Mouse (Mus musculus): ENCODE measurements around the gene Vdac1. TPM values are rescaled to one million over a fixed set of nuclear protein-coding genes. Genes with fewer than 3 reads are reported as not detected.
A peak's percentile ranks its signal among the peaks of the same experiment; 100 is the strongest.

Gene Vdac1
- polyA plus RNA-seq, 1 experiment from 2014 or later = 275 TPM

- Histone ChIP-seq H3K9ac (replicated peaks; ENCODE audit: low read length) (no peak overlapping the region), H3K27ac (replicated peaks; ENCODE audit: low read depth, low read length) (no peak overlapping the region), H3K36me3 (ENCODE audit: control insufficient read depth, insufficient read depth, low read length) (peaks cover 40% of the 10 kb centered on the region), H3K4me3 (replicated peaks; ENCODE audit: low read depth, low read length) (no peak overlapping the region), H3K4me1 (ENCODE audit: control insufficient read depth, insufficient read depth, low read length) (no peaks in the 10 kb centered on the region), H3K4me2 (ENCODE audit: low read length) (no peak overlapping the region), H3K9me3 (ENCODE audit: control insufficient read depth, low read length) (no peaks in the 10 kb centered on the region), H3K27me3 (ENCODE audit: control insufficient read depth, insufficient read depth, low read length) (no peaks in the 10 kb centered on the region)
- no peak for DNase-seq
- ATAC-seq (ENCODE audit: low FRiP score, low TSS enrichment) = no peak
- 91% methylated on average over 7 of the region's 7 CpGs for WGBS
These were observed 29.3 kb downstream of the Vdac1 start for GRCm38 (mm10) chr11:52389933-52390332.

- Histone ChIP-seq H3K27me3 (ENCODE audit: control insufficient read depth, insufficient read depth, low read length) (no peaks in the 10 kb centered on the region), H3K27ac (replicated peaks; ENCODE audit: low read depth, low read length) (no peak overlapping the region), H3K4me2 (ENCODE audit: low read length) (no peak overlapping the region), H3K4me1 (ENCODE audit: control insufficient read depth, insufficient read depth, low read length) (peaks cover 11% of the 10 kb centered on the region; the same call in 1 of the 2 replicates), H3K36me3 (ENCODE audit: control insufficient read depth, insufficient read depth, low read length) (0 out of 2 replicates have a peak, but pooled peaks cover 3% of the 10 kb centered on the region), H3K9me3 (ENCODE audit: control insufficient read depth, low read length) (no peaks in the 10 kb centered on the region), H3K9ac (replicated peaks; ENCODE audit: low read length) (no peak overlapping the region), H3K4me3 (replicated peaks; ENCODE audit: low read depth, low read length) (no peak overlapping the region)
- no peak for ATAC-seq (ENCODE audit: low FRiP score, low TSS enrichment)
- DNase-seq = no peak
- WGBS = 81% methylated on average over 4 of the region's 4 CpGs
These were observed 33.8 kb downstream of the Vdac1 start for GRCm38 (mm10) chr11:52394494-52394893.

GRCm38 (mm10) chr11:52395343-52395742, 34.7 kb downstream of the Vdac1 start:
- peak overlapping the region; percentile 94; the same call in 1 of the 2 replicates for H3K9ac ChIP-seq (replicated peaks; ENCODE audit: low read length)
- peak overlapping the region; percentile 91; the same call in 1 of the 2 replicates for H3K4me3 ChIP-seq (replicated peaks; ENCODE audit: low read depth, low read length)
- 25% methylated on average over 4 of the region's 4 CpGs for WGBS
- no peak for ATAC-seq (ENCODE audit: low FRiP score, low TSS enrichment)
- DNase-seq = no peak
- peak overlapping the region; percentile 68; the same call in 1 of the 2 replicates for H3K4me2 ChIP-seq (ENCODE audit: low read length)
- peaks cover 11% of the 10 kb centered on the region; the same call in 1 of the 2 replicates for H3K4me1 ChIP-seq (ENCODE audit: control insufficient read depth, insufficient read depth, low read length)
- H3K36me3 ChIP-seq (ENCODE audit: control insufficient read depth, insufficient read depth, low read length) = 0 out of 2 replicates have a peak, but pooled peaks cover under 1% of the 10 kb centered on the region
- no peak overlapping the region for H3K27ac ChIP-seq (replicated peaks; ENCODE audit: low read depth, low read length)
- no peaks in the 10 kb centered on the region for H3K9me3 ChIP-seq (ENCODE audit: control insufficient read depth, low read length)
- H3K27me3 ChIP-seq (ENCODE audit: control insufficient read depth, insufficient read depth, low read length) = no peaks in the 10 kb centered on the region

GRCm38 (mm10) chr11:52395940-52396596, 35.4 kb downstream of the Vdac1 start, which contains the start of gene 9530068E07Rik:
Gene 9530068E07Rik (plus strand): TSS chr11:52396428.
- 1% methylated on average over 38 of the region's 38 CpGs for WGBS
- ATAC-seq (ENCODE audit: low FRiP score, low TSS enrichment) = peak; percentile 96
- no peaks in the 10 kb centered on the region for H3K27me3 ChIP-seq (ENCODE audit: control insufficient read depth, insufficient read depth, low read length)
- no peaks in the 10 kb centered on the region for H3K9me3 ChIP-seq (ENCODE audit: control insufficient read depth, low read length)
- peak within 1 kb of the TSS; percentile 91 for H3K4me3 ChIP-seq (replicated peaks; ENCODE audit: low read depth, low read length)
- H3K4me2 ChIP-seq (ENCODE audit: low read length) = peak within 1 kb of the TSS; percentile 68
- H3K36me3 ChIP-seq (ENCODE audit: control insufficient read depth, insufficient read depth, low read length) = no peaks in the 10 kb centered on the region
- H3K4me1 ChIP-seq (ENCODE audit: control insufficient read depth, insufficient read depth, low read length) = peaks cover 11% of the 10 kb centered on the region; the same call in 1 of the 2 replicates
- DNase-seq = peak; percentile 99
- H3K27ac ChIP-seq (replicated peaks; ENCODE audit: low read depth, low read length) = peak within 1 kb of the TSS; percentile 90
- H3K9ac ChIP-seq (replicated peaks; ENCODE audit: low read length) = peak within 1 kb of the TSS; percentile 94

- Histone ChIP-seq H3K4me2 (ENCODE audit: low read length) (peak overlapping the region; percentile 68), H3K36me3 (ENCODE audit: control insufficient read depth, insufficient read depth, low read length) (no peaks in the 10 kb centered on the region), H3K27ac (replicated peaks; ENCODE audit: low read depth, low read length) (peak overlapping the region; percentile 90), H3K9me3 (ENCODE audit: control insufficient read depth, low read length) (no peaks in the 10 kb centered on the region), H3K4me1 (ENCODE audit: control insufficient read depth, insufficient read depth, low read length) (peaks cover 11% of the 10 kb centered on the region; the same call in 1 of the 2 replicates), H3K9ac (replicated peaks; ENCODE audit: low read length) (peak overlapping the region; percentile 94), H3K27me3 (ENCODE audit: control insufficient read depth, insufficient read depth, low read length) (no peaks in the 10 kb centered on the region), H3K4me3 (replicated peaks; ENCODE audit: low read depth, low read length) (peak overlapping the region; percentile 91)
- 1% methylated on average over 33 of the region's 33 CpGs for WGBS
- ATAC-seq (ENCODE audit: low FRiP score, low TSS enrichment) (peak; percentile 83), DNase-seq (no peak)
These were observed 36.0 kb downstream of the Vdac1 start for GRCm38 (mm10) chr11:52396597-52397188.

GRCm38 (mm10) chr11:52397385-52397987, 36.8 kb downstream of the Vdac1 start:
- H3K4me2 ChIP-seq (ENCODE audit: low read length) = peak overlapping the region; percentile 68
- DNase-seq (no peak), ATAC-seq (ENCODE audit: low FRiP score, low TSS enrichment) (no peak)
- no peaks in the 10 kb centered on the region for H3K36me3 ChIP-seq (ENCODE audit: control insufficient read depth, insufficient read depth, low read length)
- peaks cover 11% of the 10 kb centered on the region; the same call in 1 of the 2 replicates for H3K4me1 ChIP-seq (ENCODE audit: control insufficient read depth, insufficient read depth, low read length)
- H3K27ac ChIP-seq (replicated peaks; ENCODE audit: low read depth, low read length) = peak overlapping the region; percentile 90; the same call in 1 of the 2 replicates
- no peaks in the 10 kb centered on the region for H3K27me3 ChIP-seq (ENCODE audit: control insufficient read depth, insufficient read depth, low read length)
- WGBS = 94% methylated on average over 4 of the region's 4 CpGs
- peak overlapping the region; percentile 91 for H3K4me3 ChIP-seq (replicated peaks; ENCODE audit: low read depth, low read length)
- H3K9me3 ChIP-seq (ENCODE audit: control insufficient read depth, low read length) = no peaks in the 10 kb centered on the region
- H3K9ac ChIP-seq (replicated peaks; ENCODE audit: low read length) = peak overlapping the region; percentile 94; the same call in 1 of the 2 replicates

- Histone ChIP-seq H3K36me3 (ENCODE audit: control insufficient read depth, insufficient read depth, low read length) (peaks cover 33% of the 10 kb centered on the region), H3K4me1 (ENCODE audit: control insufficient read depth, insufficient read depth, low read length) (peaks cover 7% of the 10 kb centered on the region; the same call in 1 of the 2 replicates), H3K9ac (replicated peaks; ENCODE audit: low read length) (no peak overlapping the region), H3K27me3 (ENCODE audit: control insufficient read depth, insufficient read depth, low read length) (no peaks in the 10 kb centered on the region), H3K27ac (replicated peaks; ENCODE audit: low read depth, low read length) (no peak overlapping the region), H3K4me3 (replicated peaks; ENCODE audit: low read depth, low read length) (no peak overlapping the region), H3K9me3 (ENCODE audit: control insufficient read depth, low read length) (no peaks in the 10 kb centered on the region), H3K4me2 (ENCODE audit: low read length) (no peak overlapping the region)
- no peak for ATAC-seq (ENCODE audit: low FRiP score, low TSS enrichment)
- DNase-seq = no peak
- 75% methylated on average over 2 of the region's 2 CpGs for WGBS
These were observed 40.8 kb downstream of the Vdac1 start for GRCm38 (mm10) chr11:52401476-52401875.

GRCm38 (mm10) chr11:52402566-52402965, 41.9 kb downstream of the Vdac1 start:
- Histone ChIP-seq H3K4me3 (replicated peaks; ENCODE audit: low read depth, low read length) (no peak overlapping the region), H3K9me3 (ENCODE audit: control insufficient read depth, low read length) (no peaks in the 10 kb centered on the region), H3K27me3 (ENCODE audit: control insufficient read depth, insufficient read depth, low read length) (no peaks in the 10 kb centered on the region), H3K4me1 (ENCODE audit: control insufficient read depth, insufficient read depth, low read length) (0 out of 2 replicates have a peak, but pooled peaks cover 3% of the 10 kb centered on the region), H3K36me3 (ENCODE audit: control insufficient read depth, insufficient read depth, low read length) (peaks cover 44% of the 10 kb centered on the region), H3K27ac (replicated peaks; ENCODE audit: low read depth, low read length) (no peak overlapping the region), H3K9ac (replicated peaks; ENCODE audit: low read length) (no peak overlapping the region), H3K4me2 (ENCODE audit: low read length) (no peak overlapping the region)
- ATAC-seq (ENCODE audit: low FRiP score, low TSS enrichment) (no peak), DNase-seq (no peak)
- 71% methylated on average over 1 of the region's 1 CpGs for WGBS

All from midbrain, embryonic 14.5 days (tissue).